ENCODE assay signal across 10 mouse cellular contexts in genomic region chr17:45563216-45563615, GRCm38 (mm10). TPM values are rescaled to one million over a fixed set of nuclear protein-coding genes. Genes with fewer than 3 reads are reported as not detected.
DNase-seq lines count a peak whose midpoint lies in the region; ATAC-seq and TF ChIP-seq lines count a peak whose summit lies in the region.
"Had no signal": no experiment of that assay in that cellular context is flagged by ENCODE, and none has a peak within 500 bp of the region (broad histone marks: within the 10 kb centered on the region; RNA-seq: fewer than 3 reads in every experiment).

No protein-coding gene starts in this region.

- peaks cover 21% of the 10 kb centered on the region for H3K4me1 ChIP-seq in intestine, embryonic 14.5 days (replicated peaks; ENCODE audit: control insufficient read depth, insufficient read depth, low read length)
- H3K4me1 ChIP-seq in intestine, embryonic 15.5 days (replicated peaks) = peaks cover 25% of the 10 kb centered on the region
- peaks cover 64% of the 10 kb centered on the region for H3K4me1 ChIP-seq in E14TG2a.4 (replicated peaks; ENCODE audit: low read depth, low read length)
- peaks cover 31% of the 10 kb centered on the region for H3K4me1 ChIP-seq in forebrain, embryonic 13.5 days
- peaks cover 3 to 4% of the 10 kb centered on the region in 2 experiments; a peak in 2 of 4 replicates for H3K4me1 ChIP-seq in liver, embryonic 14.5 days (replicated peaks; ENCODE audit: control insufficient read depth in 2 of 2, insufficient read depth in 2 of 2, low read length in 1 of 2)

- H3K9me3 ChIP-seq in intestine, embryonic 14.5 days (ENCODE audit: control insufficient read depth, low read length) = no peaks in the 10 kb centered on the region
- no peaks in the 10 kb centered on the region for H3K9me3 ChIP-seq in intestine, embryonic 15.5 days
- peaks cover 7% of the 10 kb centered on the region; the same call in 1 of the 2 replicates for H3K9me3 ChIP-seq in E14TG2a.4 (ENCODE audit: low read length)
- no peaks in the 10 kb centered on the region for H3K9me3 ChIP-seq in forebrain, embryonic 13.5 days (replicated peaks)
- H3K9me3 ChIP-seq in liver, embryonic 14.5 days (ENCODE audit: control insufficient read depth, low read length) = no peaks in the 10 kb centered on the region
- H3K9me3 ChIP-seq: heart, embryonic 10.5 days had no signal

- 71% methylated on average over 12 of the region's 12 CpGs for WGBS in intestine, embryonic 14.5 days
- 70% methylated on average over 12 of the region's 12 CpGs for WGBS in intestine, embryonic 15.5 days
- 80% methylated on average over 12 of the region's 12 CpGs for WGBS in forebrain, embryonic 13.5 days
- 65% methylated on average over 12 of the region's 12 CpGs for WGBS in liver, embryonic 14.5 days (ENCODE audit: insufficient replicate concordance)

- H3K36me3 ChIP-seq in intestine, embryonic 14.5 days (ENCODE audit: control insufficient read depth, insufficient read depth, low read length) = peaks cover 33% of the 10 kb centered on the region
- peaks cover 18% of the 10 kb centered on the region for H3K36me3 ChIP-seq in intestine, embryonic 15.5 days
- peaks cover 58% of the 10 kb centered on the region for H3K36me3 ChIP-seq in E14TG2a.4 (ENCODE audit: insufficient read depth, low read length)
- peaks cover 28% of the 10 kb centered on the region for H3K36me3 ChIP-seq in forebrain, embryonic 13.5 days (ENCODE audit: poor library complexity, severe bottlenecking)
- peaks cover 12% of the 10 kb centered on the region for H3K36me3 ChIP-seq in liver, embryonic 14.5 days (replicated peaks; ENCODE audit: control insufficient read depth, insufficient read depth, low read depth)

- no peak for TF ChIP-seq EP300 in liver, embryonic 14.5 days (IDR thresholded peaks at IDR 0.05; ENCODE audit: low read depth)

- no peak for DNase-seq in intestine, embryonic 14.5 days (ENCODE audit: low spot score)
- DNase-seq in liver, embryonic 14.5 days (ENCODE audit: low read depth in 3 of 3, low spot score in 3 of 3) = no peak
- no peak for DNase-seq in layer of hippocampus, adult 9-10 months (ENCODE audit: low spot score)

- no peak for TF ChIP-seq CTCF in E14TG2a.4 (conservative IDR thresholded peaks at IDR 0.05; ENCODE audit: low read length)
- TF ChIP-seq CTCF in liver, embryonic 14.5 days (IDR thresholded peaks at IDR 0.05; ENCODE audit: low read depth) = no peak

- no peak for ATAC-seq in intestine, embryonic 14.5 days (replicated peaks; ENCODE audit: low FRiP score, low TSS enrichment, low read depth)
- no peak for ATAC-seq in intestine, embryonic 15.5 days
- ATAC-seq in forebrain, embryonic 13.5 days = no peak
- ATAC-seq in liver, embryonic 14.5 days (ENCODE audit: insufficient read depth) = no peak
- ATAC-seq in megakaryocyte progenitor cell, adult 5-6 weeks (replicated peaks; ENCODE audit: poor library complexity) = no peak

- H3K27me3 ChIP-seq in intestine, embryonic 14.5 days (replicated peaks; ENCODE audit: control insufficient read depth, insufficient read depth, low read length) = no peaks in the 10 kb centered on the region
- no peaks in the 10 kb centered on the region for H3K27me3 ChIP-seq in intestine, embryonic 15.5 days (replicated peaks)
- H3K27me3 ChIP-seq in E14TG2a.4 (ENCODE audit: insufficient read depth, low read length) = no peaks in the 10 kb centered on the region
- no peaks in the 10 kb centered on the region for H3K27me3 ChIP-seq in forebrain, embryonic 13.5 days
- H3K27me3 ChIP-seq in liver, embryonic 14.5 days (ENCODE audit: control insufficient read depth, insufficient read depth, low read length) = no peaks in the 10 kb centered on the region

- H3K9ac ChIP-seq in intestine, embryonic 14.5 days (ENCODE audit: low read length) = no peak overlapping the region
- H3K9ac ChIP-seq in intestine, embryonic 15.5 days = no peak overlapping the region
- no peak overlapping the region for H3K9ac ChIP-seq in forebrain, embryonic 13.5 days
- no peak overlapping the region for H3K9ac ChIP-seq in liver, embryonic 14.5 days (replicated peaks)

- H3K4me3 ChIP-seq in intestine, embryonic 14.5 days (ENCODE audit: low read depth, low read length) = 0 out of 2 replicates have a peak overlapping the region, but pooled peaks have one; percentile 75
- H3K4me3 ChIP-seq in intestine, embryonic 15.5 days (replicated peaks) = no peak overlapping the region
- H3K4me3 ChIP-seq in E14TG2a.4 (replicated peaks; ENCODE audit: low read length) = peak overlapping the region; percentile 98; the same call in 1 of the 2 replicates
- no peak overlapping the region for H3K4me3 ChIP-seq in forebrain, embryonic 13.5 days
- no peak overlapping the region for H3K4me3 ChIP-seq in liver, embryonic 14.5 days (ENCODE audit: insufficient read depth in 1 of 2, low read depth in 2 of 2, low read length in 2 of 2)

- H3K4me2 ChIP-seq in intestine, embryonic 14.5 days (ENCODE audit: low read length) = no peak overlapping the region
- no peak overlapping the region for H3K4me2 ChIP-seq in intestine, embryonic 15.5 days (replicated peaks)
- peak overlapping the region; percentile 98 for H3K4me2 ChIP-seq in forebrain, embryonic 13.5 days
- H3K4me2 ChIP-seq in liver, embryonic 14.5 days (ENCODE audit: low read depth) = peak overlapping the region; percentile 98

- H3K27ac ChIP-seq in intestine, embryonic 14.5 days (ENCODE audit: low read depth) = no peak overlapping the region
- no peak overlapping the region for H3K27ac ChIP-seq in intestine, embryonic 15.5 days
- no peak overlapping the region for H3K27ac ChIP-seq in forebrain, embryonic 13.5 days
- H3K27ac ChIP-seq in liver, embryonic 14.5 days = no peak overlapping the region

RNA-seq across cellular contexts. Expression of gene Slc35b2, which starts 0.5 kb away (rescaled TPM):
- 136 and 146 TPM in 2 replicates for polyA plus RNA-seq in intestine, embryonic 14.5 days (2014; fragmentation: Nextera tagmentation; extraction: Ambion mirVana)
- 124 and 128 TPM in 2 replicates for polyA plus RNA-seq in intestine, embryonic 15.5 days (2015; fragmentation: Nextera tagmentation; extraction: Ambion mirVana)
- polyA plus RNA-seq in forebrain, embryonic 13.5 days (2015; fragmentation: Nextera tagmentation; extraction: Ambion mirVana) = 89.1 and 107 TPM in 2 replicates
- polyA plus RNA-seq in liver, embryonic 14.5 days (2012; rRNA removed) = 27.6 and 29.9 TPM in 2 replicates
- polyA plus RNA-seq in liver, embryonic 14.5 days (2014; fragmentation: Nextera tagmentation; extraction: Ambion mirVana) = 44.8 and 46.4 TPM in 2 replicates
- 80.2 and 85.9 TPM in 2 replicates for total RNA-seq in megakaryocyte progenitor cell, adult 5-6 weeks (2015)
- total RNA-seq in megakaryocyte progenitor cell, adult 5-6 weeks (2017) = 84.9 and 120 TPM in 2 replicates

RNA-seq across cellular contexts. Expression of gene Nfkbie, which starts 7.7 kb away (rescaled TPM):
- polyA plus RNA-seq in intestine, embryonic 14.5 days (2014; fragmentation: Nextera tagmentation; extraction: Ambion mirVana) = 3.7 and 4.0 TPM in 2 replicates
- 4.8 and 4.9 TPM in 2 replicates for polyA plus RNA-seq in intestine, embryonic 15.5 days (2015; fragmentation: Nextera tagmentation; extraction: Ambion mirVana)
- polyA plus RNA-seq in forebrain, embryonic 13.5 days (2015; fragmentation: Nextera tagmentation; extraction: Ambion mirVana) = 5.1 TPM in 2 replicates
- polyA plus RNA-seq in liver, embryonic 14.5 days (2012; rRNA removed) = 0.62 and 0.65 TPM in 2 replicates
- 0.66 TPM in 2 replicates for polyA plus RNA-seq in liver, embryonic 14.5 days (2014; fragmentation: Nextera tagmentation; extraction: Ambion mirVana)
- 5.7 and 7.0 TPM in 2 replicates for total RNA-seq in megakaryocyte progenitor cell, adult 5-6 weeks (2015)
- total RNA-seq in megakaryocyte progenitor cell, adult 5-6 weeks (2017) = 5.1 and 9.5 TPM in 2 replicates

RNA-seq across cellular contexts. Expression of gene Hsp90ab1, which starts 9.9 kb away (rescaled TPM):
- polyA plus RNA-seq in intestine, embryonic 14.5 days (2014; fragmentation: Nextera tagmentation; extraction: Ambion mirVana) = 1,628 and 1,680 TPM in 2 replicates
- 1,578 and 1,609 TPM in 2 replicates for polyA plus RNA-seq in intestine, embryonic 15.5 days (2015; fragmentation: Nextera tagmentation; extraction: Ambion mirVana)
- 1,763 and 1,849 TPM in 2 replicates for polyA plus RNA-seq in forebrain, embryonic 13.5 days (2015; fragmentation: Nextera tagmentation; extraction: Ambion mirVana)
- polyA plus RNA-seq in liver, embryonic 14.5 days (2012; rRNA removed) = 287 and 369 TPM in 2 replicates
- 531 and 582 TPM in 2 replicates for polyA plus RNA-seq in liver, embryonic 14.5 days (2014; fragmentation: Nextera tagmentation; extraction: Ambion mirVana)
- 1,239 and 1,324 TPM in 2 replicates for total RNA-seq in megakaryocyte progenitor cell, adult 5-6 weeks (2015)
- 2,380 and 2,713 TPM in 2 replicates for total RNA-seq in megakaryocyte progenitor cell, adult 5-6 weeks (2017)

RNA-seq across cellular contexts. Expression of gene Tmem151b, which starts 13.7 kb away (rescaled TPM):
- polyA plus RNA-seq in intestine, embryonic 14.5 days (2014; fragmentation: Nextera tagmentation; extraction: Ambion mirVana) = 2.1 and 2.3 TPM in 2 replicates
- polyA plus RNA-seq in intestine, embryonic 15.5 days (2015; fragmentation: Nextera tagmentation; extraction: Ambion mirVana) = 2.5 and 2.7 TPM in 2 replicates
- polyA plus RNA-seq in forebrain, embryonic 13.5 days (2015; fragmentation: Nextera tagmentation; extraction: Ambion mirVana) = 23.1 and 26.2 TPM in 2 replicates
- polyA plus RNA-seq in liver, embryonic 14.5 days (2012; rRNA removed) = 0.08 and 0.13 TPM in 2 replicates
- polyA plus RNA-seq in liver, embryonic 14.5 days (2014; fragmentation: Nextera tagmentation; extraction: Ambion mirVana) = 0.06 TPM in 1 of 2 replicates, not detected in the other
- 0.12 TPM in 1 of 2 replicates, not detected in the other for total RNA-seq in megakaryocyte progenitor cell, adult 5-6 weeks (2015)
- 0.12 TPM in 1 of 2 replicates, not detected in the other for total RNA-seq in megakaryocyte progenitor cell, adult 5-6 weeks (2017)
- total RNA-seq: common myeloid progenitor, adult 5-6 weeks; megakaryocyte-erythroid progenitor cell, adult 5-6 weeks had no signal

RNA-seq across cellular contexts. Expression of gene Slc29a1, which starts 36.2 kb away (rescaled TPM):
- polyA plus RNA-seq in intestine, embryonic 14.5 days (2014; fragmentation: Nextera tagmentation; extraction: Ambion mirVana) = 79.7 and 82.7 TPM in 2 replicates
- 80.0 and 85.4 TPM in 2 replicates for polyA plus RNA-seq in intestine, embryonic 15.5 days (2015; fragmentation: Nextera tagmentation; extraction: Ambion mirVana)
- polyA plus RNA-seq in forebrain, embryonic 13.5 days (2015; fragmentation: Nextera tagmentation; extraction: Ambion mirVana) = 47.2 and 51.9 TPM in 2 replicates
- polyA plus RNA-seq in liver, embryonic 14.5 days (2012; rRNA removed) = 152 and 218 TPM in 2 replicates
- 177 and 188 TPM in 2 replicates for polyA plus RNA-seq in liver, embryonic 14.5 days (2014; fragmentation: Nextera tagmentation; extraction: Ambion mirVana)
- total RNA-seq in megakaryocyte progenitor cell, adult 5-6 weeks (2015) = 43.5 and 67.7 TPM in 2 replicates
- 64.1 and 64.3 TPM in 2 replicates for total RNA-seq in megakaryocyte progenitor cell, adult 5-6 weeks (2017)

Comparison
In these comparisons a context has a peak if more than half of its experiments do, and no peak if none do; other contexts are left out.
1. H3K4me3 ChIP-seq: peak in intestine, embryonic 14.5 days (single experiment) and E14TG2a.4 (single experiment); none in intestine, embryonic 15.5 days (single experiment), forebrain, embryonic 13.5 days (single experiment) and liver, embryonic 14.5 days (0 of 2).
2. H3K4me2 ChIP-seq: peak in forebrain, embryonic 13.5 days (single experiment) and liver, embryonic 14.5 days (single experiment); none in intestine, embryonic 14.5 days (single experiment) and intestine, embryonic 15.5 days (single experiment).